Mouse (Mus musculus): ENCODE measurements around the gene Basp1.
"Not testable (repeated sequence)": the region's sequence is repeated elsewhere in the genome, so short reads cannot be mapped to it uniquely, and the experiment has no call there.

The Basp1 gene

GRCm38 (mm10) chr15:25413378-25413901, at the start of gene Basp1:
TSS of gene Basp1 (minus strand) at chr15:25413764.
- peak; percentile 84 to 89 for DNase-seq

GRCm38 (mm10) chr15:25463076-25463475, 49.5 kb upstream of the Basp1 start:
- not testable (repeated sequence) for DNase-seq

- DNase-seq, result no peak
Observed at GRCm38 (mm10) chr15:25462056-25462762, 48.6 kb upstream of the Basp1 start.

- DNase-seq, result no peak
Observed at GRCm38 (mm10) chr15:25459901-25460300, 46.3 kb upstream of the Basp1 start.

- DNase-seq, result no peak
Observed at GRCm38 (mm10) chr15:25457421-25457820, 43.9 kb upstream of the Basp1 start.

- DNase-seq, result no peak
Observed at GRCm38 (mm10) chr15:25453538-25453937, 40.0 kb upstream of the Basp1 start.

GRCm38 (mm10) chr15:25449348-25449747, 35.8 kb upstream of the Basp1 start:
- DNase-seq, result no peak

GRCm38 (mm10) chr15:25448703-25449340, 35.3 kb upstream of the Basp1 start:
- no peak for DNase-seq

- DNase-seq, result no peak
Observed at GRCm38 (mm10) chr15:25447136-25447535, 33.6 kb upstream of the Basp1 start.

- no peak for DNase-seq
Observed at GRCm38 (mm10) chr15:25446155-25446487, 32.6 kb upstream of the Basp1 start.

GRCm38 (mm10) chr15:25445361-25446154, 32.0 kb upstream of the Basp1 start:
- peak in 1 of 2 experiments; percentile 58 for DNase-seq

- no peak for DNase-seq
Observed at GRCm38 (mm10) chr15:25444208-25444607, 30.6 kb upstream of the Basp1 start.

GRCm38 (mm10) chr15:25443140-25443790, 29.7 kb upstream of the Basp1 start:
- DNase-seq, result peak in 1 of 2 experiments; percentile 47

GRCm38 (mm10) chr15:25441868-25442185, 28.3 kb upstream of the Basp1 start:
- no peak for DNase-seq

GRCm38 (mm10) chr15:25440991-25441867, 27.7 kb upstream of the Basp1 start:
- DNase-seq, result peak; percentile 80 to 84

- DNase-seq, result peak in 1 of 2 experiments; percentile 36
Observed at GRCm38 (mm10) chr15:25440317-25440716, 26.8 kb upstream of the Basp1 start.

GRCm38 (mm10) chr15:25432341-25432740, 18.8 kb upstream of the Basp1 start:
- no peak for DNase-seq

GRCm38 (mm10) chr15:25430167-25430566, 16.6 kb upstream of the Basp1 start:
- no peak for DNase-seq

GRCm38 (mm10) chr15:25429007-25429406, 15.4 kb upstream of the Basp1 start:
- no peak for DNase-seq

GRCm38 (mm10) chr15:25428551-25428950, 15.0 kb upstream of the Basp1 start:
- DNase-seq, result peak in 1 of 2 experiments; percentile 46

- no peak for DNase-seq
Observed at GRCm38 (mm10) chr15:25420266-25420665, 6.7 kb upstream of the Basp1 start.

- no peak for DNase-seq
Observed at GRCm38 (mm10) chr15:25416367-25416766, 2.8 kb upstream of the Basp1 start.
